In genomic region chr17:55475974-55476373, GRCm38 (mm10) we compare ENCODE assay signal across 26 mouse cellular contexts. TPM values are rescaled to one million over a fixed set of nuclear protein-coding genes. Genes with fewer than 3 reads are reported as not detected.
"Had no signal": no experiment of that assay in that cellular context is flagged by ENCODE, and none has a peak within 500 bp of the region (broad histone marks: within the 10 kb centered on the region; RNA-seq: fewer than 3 reads in every experiment).

No protein-coding gene starts in this region.

- H3K9ac ChIP-seq: heart, embryonic 12.5 days; hindbrain, embryonic 12.5 days; hindbrain, embryonic 14.5 days; kidney, embryonic 15.5 days; limb, embryonic 12.5 days had no signal

- DNase-seq: gastrocnemius, adult 2 months; gastrocnemius, postnatal 10 days; gastrocnemius, postnatal 25 days; heart, adult 18-20 months; heart, postnatal 10 days; heart, postnatal 4 days; kidney, adult 11 months; kidney, adult 2 months; kidney, adult 9 months; kidney, postnatal 14 days; kidney, postnatal 36 days; liver had no signal

- H3K4me1 ChIP-seq: heart, embryonic 10.5 days; heart, embryonic 12.5 days; hindbrain, embryonic 10.5 days; hindbrain, embryonic 12.5 days; kidney, embryonic 15.5 days had no signal

- H3K4me2 ChIP-seq: heart, embryonic 12.5 days; hindbrain, embryonic 12.5 days; hindbrain, embryonic 14.5 days; kidney, embryonic 15.5 days; limb, embryonic 12.5 days; liver, embryonic 11.5 days had no signal

- H3K4me3 ChIP-seq: gastrocnemius, adult 2 months; heart, embryonic 10.5 days; heart, embryonic 12.5 days; hindbrain, embryonic 10.5 days; hindbrain, embryonic 12.5 days; kidney, embryonic 15.5 days; layer of hippocampus, adult 2 months; left cerebral cortex, adult 2 months; limb, embryonic 10.5 days; limb, embryonic 12.5 days had no signal

- H3K27ac ChIP-seq: gastrocnemius, adult 2 months; heart, embryonic 10.5 days; hindbrain, embryonic 10.5 days; hindbrain, embryonic 12.5 days; hindbrain, embryonic 14.5 days; kidney, embryonic 15.5 days; kidney, postnatal 0 days; layer of hippocampus, adult 2 months; left cerebral cortex, adult 2 months; limb, embryonic 10.5 days; limb, embryonic 12.5 days had no signal

- ATAC-seq: hindbrain, embryonic 16.5 days; inflammation-experienced regulatory T-cells, adult 6 months had no signal

- H3K27me3 ChIP-seq: heart, embryonic 12.5 days; hindbrain, embryonic 12.5 days; kidney, embryonic 15.5 days; limb, embryonic 12.5 days had no signal

- H3K9me3 ChIP-seq: hindbrain, embryonic 10.5 days; hindbrain, embryonic 12.5 days; kidney, embryonic 15.5 days; limb, embryonic 10.5 days; limb, embryonic 12.5 days had no signal

- H3K36me3 ChIP-seq: heart, embryonic 10.5 days; heart, embryonic 12.5 days; hindbrain, embryonic 10.5 days; hindbrain, embryonic 12.5 days; kidney, embryonic 15.5 days; limb, embryonic 10.5 days; limb, embryonic 12.5 days had no signal

RNA-seq across cellular contexts. Expression of gene St6gal2, which starts 30.8 kb away (rescaled TPM):
- polyA plus RNA-seq: inflammation-experienced regulatory T-cells, adult 6 months; kidney, adult 2 months had no signal
